Mouse (Mus musculus): ENCODE measurements around the gene Adgrg1. TPM values are rescaled to one million over a fixed set of nuclear protein-coding genes. Genes with fewer than 3 reads are reported as not detected.

The Adgrg1 gene
- polyA plus RNA-seq, 1 experiment = 1.8 TPM

DNA sequence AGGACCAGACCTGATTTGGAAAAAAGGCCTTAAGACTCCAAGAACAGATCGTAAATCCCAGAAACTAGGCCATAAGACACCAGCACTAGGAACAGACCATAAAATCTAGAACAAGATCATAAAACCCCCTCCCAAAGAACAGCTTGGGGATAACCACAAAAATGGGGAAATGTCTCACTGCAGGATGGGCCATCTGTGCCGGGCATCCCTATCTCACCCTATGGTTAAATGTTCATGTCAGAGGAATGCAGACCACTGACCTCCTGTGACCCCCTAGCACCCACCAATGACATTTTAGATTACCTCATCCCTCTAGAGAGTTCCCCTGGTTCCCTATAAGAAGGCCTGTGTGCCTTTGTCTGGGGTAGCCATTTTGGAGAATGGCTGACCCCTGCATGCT lies 75.1 kb downstream of the Adgrg1 start:
- Histone ChIP-seq H3K4me1 (ENCODE audit: control insufficient read depth, insufficient read depth, low read length) (no peaks in the 10 kb centered on the region), H3K27ac (ENCODE audit: insufficient read depth, low read depth, low read length) (no peak overlapping the region), H3K4me3 (ENCODE audit: insufficient read depth, low read length) (no peak overlapping the region)
- no peak for TF ChIP-seq CTCF (IDR thresholded peaks at IDR 0.05; ENCODE audit: low read depth, low read length)
- no peak for TF ChIP-seq POLR2A (IDR thresholded peaks at IDR 0.05; ENCODE audit: borderline replicate concordance, low read depth, low read length)

DNA sequence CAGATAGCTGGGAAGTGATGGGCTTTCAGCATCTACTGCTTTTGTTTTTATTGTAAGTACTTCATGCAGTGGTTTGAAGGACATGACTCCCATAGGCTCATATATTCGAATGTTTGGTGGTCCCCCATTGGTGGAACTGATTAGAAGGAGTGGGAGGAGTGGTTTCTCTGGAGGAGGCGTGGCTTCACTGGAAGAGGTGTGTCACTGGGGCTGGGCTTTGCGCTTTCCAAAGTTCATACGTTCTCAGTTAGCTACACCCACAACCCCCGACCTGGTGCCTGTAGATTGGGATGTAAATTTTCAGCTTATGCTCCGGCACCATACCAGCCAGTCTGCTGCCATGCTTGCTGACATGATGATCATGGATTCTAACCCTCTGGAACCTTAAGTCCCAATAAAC lies 79.9 kb downstream of the Adgrg1 start:
- Histone ChIP-seq H3K4me1 (ENCODE audit: control insufficient read depth, insufficient read depth, low read length) (no peaks in the 10 kb centered on the region), H3K27ac (ENCODE audit: insufficient read depth, low read depth, low read length) (no peak overlapping the region), H3K4me3 (ENCODE audit: insufficient read depth, low read length) (no peak overlapping the region)
- TF ChIP-seq CTCF (IDR thresholded peaks at IDR 0.05; ENCODE audit: low read depth, low read length) (no peak), POLR2A (IDR thresholded peaks at IDR 0.05; ENCODE audit: borderline replicate concordance, low read depth, low read length) (no peak)

DNA sequence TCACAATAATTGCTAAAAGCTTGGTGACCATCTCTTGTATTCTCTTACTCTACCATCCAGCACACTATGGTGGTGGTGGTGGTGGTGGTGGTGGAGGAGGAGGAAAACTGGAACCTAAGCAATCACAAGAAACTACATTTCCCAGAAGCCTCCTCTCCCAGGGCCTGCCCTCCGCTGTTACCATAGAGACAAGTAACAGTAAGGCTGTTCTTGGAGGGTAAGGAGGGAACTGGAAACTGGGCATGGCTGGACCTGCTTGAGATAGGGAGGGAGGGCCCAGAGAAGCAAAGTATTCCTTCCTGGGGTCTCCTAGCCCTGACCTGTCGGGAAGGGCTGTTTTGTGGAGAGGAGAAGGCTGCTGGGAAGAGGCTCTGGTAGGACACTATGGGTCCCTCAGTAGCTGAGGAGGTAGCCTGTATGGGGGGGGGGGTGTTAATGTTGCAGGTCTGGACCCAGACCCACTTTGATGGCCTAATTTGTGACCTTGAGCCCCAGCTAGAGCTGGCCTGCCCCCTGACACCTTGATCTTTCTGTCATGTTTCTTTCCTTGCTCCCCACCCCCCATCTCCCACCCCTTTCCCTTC lies 80.5 kb downstream of the Adgrg1 start, which contains the start of gene Drc7:
Gene Drc7, plus strand, starts transcription at position 177 of the 584 bp plus-strand sequence.
- H3K27ac ChIP-seq (ENCODE audit: insufficient read depth, low read depth, low read length) = no peak within 1 kb of the TSS
- no peaks in the 10 kb centered on the region for H3K4me1 ChIP-seq (ENCODE audit: control insufficient read depth, insufficient read depth, low read length)
- no peak within 1 kb of the TSS for H3K4me3 ChIP-seq (ENCODE audit: insufficient read depth, low read length)
- no peak for TF ChIP-seq CTCF (IDR thresholded peaks at IDR 0.05; ENCODE audit: low read depth, low read length)
- TF ChIP-seq POLR2A (IDR thresholded peaks at IDR 0.05; ENCODE audit: borderline replicate concordance, low read depth, low read length) = no peak

DNA sequence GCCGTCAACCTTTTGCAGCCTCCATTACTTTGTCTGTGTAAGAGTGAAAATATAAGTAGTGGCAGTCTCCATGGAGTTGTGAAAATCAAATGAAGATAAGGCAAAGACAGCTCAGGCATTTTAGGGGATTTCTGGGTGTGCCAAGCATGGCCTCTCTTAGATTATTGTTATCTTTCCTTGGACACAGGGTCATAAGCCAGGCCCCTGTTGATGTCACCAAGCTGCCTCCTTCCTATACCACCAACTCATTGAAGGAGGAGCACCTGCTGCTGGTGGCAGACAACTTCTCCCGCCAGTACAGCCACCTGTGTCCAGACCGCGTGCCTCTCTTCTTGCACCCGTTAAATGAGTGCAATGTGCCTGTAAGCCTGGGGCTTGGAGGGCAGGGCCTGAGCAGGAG lies 81.9 kb downstream of the Adgrg1 start:
- no peak for TF ChIP-seq CTCF (IDR thresholded peaks at IDR 0.05; ENCODE audit: low read depth, low read length)
- TF ChIP-seq POLR2A (IDR thresholded peaks at IDR 0.05; ENCODE audit: borderline replicate concordance, low read depth, low read length) = no peak
- H3K27ac ChIP-seq (ENCODE audit: insufficient read depth, low read depth, low read length) = no peak overlapping the region
- H3K4me1 ChIP-seq (ENCODE audit: control insufficient read depth, insufficient read depth, low read length) = no peaks in the 10 kb centered on the region
- no peak overlapping the region for H3K4me3 ChIP-seq (ENCODE audit: insufficient read depth, low read length)

DNA sequence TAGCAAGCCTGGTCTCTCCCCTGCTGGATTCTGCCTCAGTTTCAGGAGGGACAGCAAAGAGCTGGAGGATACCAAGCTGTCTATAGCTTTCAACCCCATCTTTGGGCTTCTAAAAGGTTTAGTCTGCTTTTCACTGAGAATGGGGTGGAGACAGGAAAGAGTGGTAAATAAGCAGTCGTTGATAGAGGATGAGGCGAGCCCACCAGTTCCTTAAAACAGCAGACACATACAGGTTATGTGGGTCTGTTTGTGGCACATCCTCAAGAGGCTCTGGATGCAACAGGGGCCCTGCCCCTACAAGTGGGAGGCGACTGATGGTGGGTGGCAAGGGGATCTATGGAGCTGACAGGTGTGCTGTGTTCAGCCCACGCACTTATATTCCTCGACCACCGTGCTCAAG lies 84.1 kb downstream of the Adgrg1 start:
- no peak for TF ChIP-seq CTCF (IDR thresholded peaks at IDR 0.05; ENCODE audit: low read depth, low read length)
- no peak for TF ChIP-seq POLR2A (IDR thresholded peaks at IDR 0.05; ENCODE audit: borderline replicate concordance, low read depth, low read length)
- no peak overlapping the region for H3K27ac ChIP-seq (ENCODE audit: insufficient read depth, low read depth, low read length)
- H3K4me3 ChIP-seq (ENCODE audit: insufficient read depth, low read length) = no peak overlapping the region
- H3K4me1 ChIP-seq (ENCODE audit: control insufficient read depth, insufficient read depth, low read length) = no peaks in the 10 kb centered on the region

DNA sequence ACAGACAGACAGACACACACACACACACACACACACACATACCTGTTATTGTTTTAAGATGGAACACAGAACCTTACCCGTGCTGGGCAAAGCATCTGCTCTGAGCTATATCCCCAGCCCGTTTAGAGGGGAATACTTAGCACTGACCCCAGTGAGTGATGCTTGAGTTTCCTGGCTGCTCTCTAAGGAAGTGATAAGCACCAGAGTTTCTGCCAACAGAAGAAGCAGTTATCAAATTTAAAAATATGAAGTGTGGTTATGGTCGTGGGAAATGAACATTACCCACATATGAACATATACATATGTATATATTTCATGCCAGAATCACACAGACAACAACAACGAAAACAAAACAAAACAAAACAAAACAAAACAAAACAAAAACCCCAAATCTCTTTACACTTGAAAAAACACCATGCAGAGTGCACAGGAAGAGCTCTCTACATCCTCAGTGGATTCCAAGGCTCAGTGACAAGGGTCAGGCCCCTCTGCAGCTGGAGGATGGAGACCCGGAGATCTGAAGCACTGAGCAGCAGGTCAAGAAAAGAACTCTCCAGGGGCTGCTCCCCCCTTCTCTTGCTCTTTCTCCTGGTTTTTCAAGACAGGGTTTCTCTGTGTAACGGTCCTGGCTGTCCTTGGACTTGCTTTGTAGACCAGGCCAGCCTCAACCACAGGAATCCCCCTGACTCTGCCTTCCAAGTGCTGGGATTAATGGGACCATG lies 85.4 kb downstream of the Adgrg1 start:
- H3K27ac ChIP-seq (ENCODE audit: insufficient read depth, low read depth, low read length) = no peak overlapping the region
- no peaks in the 10 kb centered on the region for H3K4me1 ChIP-seq (ENCODE audit: control insufficient read depth, insufficient read depth, low read length)
- H3K4me3 ChIP-seq (ENCODE audit: insufficient read depth, low read length) = no peak overlapping the region
- TF ChIP-seq POLR2A (IDR thresholded peaks at IDR 0.05; ENCODE audit: borderline replicate concordance, low read depth, low read length) (no peak), CTCF (IDR thresholded peaks at IDR 0.05; ENCODE audit: low read depth, low read length) (no peak)

Other genes with a start within 250 kb of the Adgrg1 start
- gene Ccl22, start 229.2 kb upstream of the Adgrg1 start, polyA plus RNA-seq (2012; ENCODE audit: insufficient read depth, insufficient read length, missing spikeins) = 0.36 and 0.50 TPM in 2 replicates
- 0.56 and 0.76 TPM in 2 replicates for gene Cx3cl1, start 202.7 kb upstream of the Adgrg1 start, polyA plus RNA-seq (2012; ENCODE audit: insufficient read depth, insufficient read length, missing spikeins)
- not detected in 2 replicates for gene Ccl17, start 164.3 kb upstream of the Adgrg1 start, polyA plus RNA-seq (2012; ENCODE audit: insufficient read depth, insufficient read length, missing spikeins)
- gene Coq9, start 136.4 kb upstream of the Adgrg1 start, polyA plus RNA-seq (2012; ENCODE audit: insufficient read depth, insufficient read length, missing spikeins) = 33.1 and 34.1 TPM in 2 replicates
- gene Ciapin1, start 136.4 kb upstream of the Adgrg1 start, polyA plus RNA-seq (2012; ENCODE audit: insufficient read depth, insufficient read length, missing spikeins) = 12.9 and 19.7 TPM in 2 replicates
- gene Polr2c, start 117.3 kb upstream of the Adgrg1 start, polyA plus RNA-seq (2012; ENCODE audit: insufficient read depth, insufficient read length, missing spikeins) = 41.7 and 44.9 TPM in 2 replicates
- 3.7 and 7.4 TPM in 2 replicates for gene Dok4, start 98.4 kb upstream of the Adgrg1 start, polyA plus RNA-seq (2012; ENCODE audit: insufficient read depth, insufficient read length, missing spikeins)
- not detected in 2 replicates for gene Ccdc102a, start 56.7 kb upstream of the Adgrg1 start, polyA plus RNA-seq (2012; ENCODE audit: insufficient read depth, insufficient read length, missing spikeins)
- not detected in 2 replicates for gene Adgrg5, start 51.1 kb upstream of the Adgrg1 start, polyA plus RNA-seq (2012; ENCODE audit: insufficient read depth, insufficient read length, missing spikeins)
- gene Adgrg3, start 42.9 kb downstream of the Adgrg1 start, polyA plus RNA-seq (2012; ENCODE audit: insufficient read depth, insufficient read length, missing spikeins) = 0.23 TPM in 1 of 2 replicates, not detected in the other
- not detected in 2 replicates for gene Drc7, start 80.4 kb downstream of the Adgrg1 start, polyA plus RNA-seq (2012; ENCODE audit: insufficient read depth, insufficient read length, missing spikeins)
- gene Katnb1, start 106.4 kb downstream of the Adgrg1 start, polyA plus RNA-seq (2012; ENCODE audit: insufficient read depth, insufficient read length, missing spikeins) = 7.7 and 11.2 TPM in 2 replicates
- 14.8 and 15.9 TPM in 2 replicates for gene Kifc3, start 228.1 kb downstream of the Adgrg1 start, polyA plus RNA-seq (2012; ENCODE audit: insufficient read depth, insufficient read length, missing spikeins)

Measured in bone marrow macrophage, adult 2 months (primary cell).